Mouse (Mus musculus): ENCODE measurements around the gene Bbx.

GRCm38 (mm10) chr16:50149606-50150005 lies 282.6 kb downstream of the Bbx start:
- TF ChIP-seq POLR2A (IDR thresholded peaks at IDR 0.05; ENCODE audit: borderline replicate concordance, control insufficient read depth, low read depth, low read length) (no peak), CTCF (IDR thresholded peaks at IDR 0.05; ENCODE audit: control insufficient read depth, insufficient read depth, low read length) (no peak)
